Mouse (Mus musculus) hindbrain, embryonic 12.5 days (tissue): ENCODE measurements at regions not wholly inside any gene's neighbourhood (a gene's known extent, or its start where the extent isn't known, plus 50 kb on each side); places are given as distances from the start of the nearest gene placed in this dataset.

Experiments used
- ATAC-seq: fragments of 200-750 bp; cut with Nextera tagmentation; 2 replicates; pipeline ENCODE4 v1.8.0; 2017; ENCODE audit warnings: moderate TSS enrichment; ENCODE audit not compliant: low FRiP score
- H3K27ac ChIP-seq: fragments of 300-500 bp; sonication (generic); 2 replicates; pipeline ENCODE4 v1.5.1; 2016; ENCODE audit warnings: mild to moderate bottlenecking
- H3K27me3 ChIP-seq: fragments of 300-500 bp; sonication (generic); 2 replicates; pipeline ENCODE4 v1.6.1; 2016; ENCODE audit warnings: mild to moderate bottlenecking
- H3K36me3 ChIP-seq: fragments of 300-500 bp; sonication (generic); 2 replicates; pipeline ENCODE4 v1.6.1; 2016; ENCODE audit warnings: mild to moderate bottlenecking
- H3K4me1 ChIP-seq: fragments of 300-500 bp; sonication (generic); 2 replicates; pipeline ENCODE4 v1.6.1; 2016
- H3K4me2 ChIP-seq: fragments of 300-500 bp; sonication (generic); replicated peaks from 2 replicates; pipeline ENCODE4 v1.6.1; 2016; ENCODE audit warnings: mild to moderate bottlenecking
- H3K4me3 ChIP-seq: fragments of 300-500 bp; sonication (generic); 2 replicates; pipeline ENCODE4 v1.5.1; 2016; ENCODE audit warnings: mild to moderate bottlenecking
- H3K9ac ChIP-seq: fragments of 300-500 bp; sonication (generic); 2 replicates; pipeline ENCODE4 v1.6.1; 2016; ENCODE audit warnings: mild to moderate bottlenecking, moderate library complexity
- H3K9me3 ChIP-seq: fragments of 300-500 bp; sonication (generic); replicated peaks from 2 replicates; pipeline ENCODE4 v1.6.1; 2016; ENCODE audit warnings: mild to moderate bottlenecking
- WGBS: fragments of 180-500 bp; shearing (Covaris S2); methylation state at CpG from one replicate; pipeline ENCODE4 v1.1.7; 2016; 5-methylcytosine and 5-hydroxymethylcytosine counted together

DNA sequence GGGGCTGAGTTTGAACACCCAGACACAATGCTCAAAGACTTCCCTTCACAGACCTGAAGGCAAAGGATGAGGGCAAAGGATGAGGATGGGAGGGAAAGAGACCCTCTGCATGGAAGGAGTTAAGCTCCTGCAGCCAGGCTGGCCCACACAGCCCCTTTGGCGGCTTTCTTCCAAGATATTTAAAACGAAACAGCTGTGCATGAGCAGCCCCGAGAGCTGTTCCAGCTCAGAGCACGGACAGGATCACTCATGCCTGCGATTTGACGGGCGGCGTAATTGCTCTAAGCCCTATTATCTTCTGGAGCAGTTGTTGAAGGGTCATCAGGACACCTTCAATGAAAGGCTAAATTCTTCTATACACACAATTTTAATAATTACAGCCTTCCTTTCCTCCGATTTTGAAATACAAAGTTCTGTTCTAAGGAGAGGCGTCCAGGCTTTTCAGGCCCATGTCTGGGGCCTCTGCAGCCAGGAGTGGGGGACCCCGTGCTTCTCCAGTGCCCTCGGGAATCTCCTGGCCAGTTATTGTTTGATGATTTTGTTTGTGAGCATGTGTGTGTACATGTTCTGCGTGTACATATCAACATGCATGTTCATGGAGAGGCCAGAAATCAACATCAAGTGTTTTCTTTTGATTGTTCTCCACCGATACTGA is 82.1 kb upstream of the Kazn start:
- Histone ChIP-seq H3K27me3 (no peaks in the 10 kb centered on the region), H3K9ac (no peak overlapping the region), H3K9me3 (no peaks in the 10 kb centered on the region), H3K4me1 (peaks cover 13% of the 10 kb centered on the region; the same call in 1 of the 2 replicates), H3K4me2 (no peak overlapping the region), H3K36me3 (no peaks in the 10 kb centered on the region), H3K4me3 (no peak overlapping the region), H3K27ac (0 out of 2 replicates have a peak overlapping the region, but pooled peaks have one; percentile 5)
- no peak for ATAC-seq
- 38% methylated on average over 14 of the region's 14 CpGs for WGBS

DNA sequence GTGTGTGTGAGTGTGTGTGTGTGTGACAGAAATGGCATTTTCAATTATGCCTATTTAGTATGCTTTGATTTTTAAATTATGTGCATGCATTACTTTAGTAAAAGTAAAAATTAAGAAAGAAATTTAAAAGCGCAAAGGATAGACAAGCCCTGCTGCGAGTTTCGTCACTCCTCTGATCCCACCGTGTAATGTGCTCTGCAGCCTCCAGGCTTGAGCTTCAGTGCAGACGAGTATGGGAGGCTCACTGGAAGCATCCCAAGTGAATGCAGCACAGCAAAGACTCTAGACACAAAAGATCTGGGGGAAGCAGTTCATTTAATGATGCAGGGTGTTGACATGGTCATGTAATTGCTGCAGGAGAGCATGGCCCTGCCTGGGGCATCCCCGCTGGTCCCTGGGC is 71.1 kb upstream of the Kazn start:
- no peak for ATAC-seq
- Histone ChIP-seq H3K9me3 (peaks cover 16% of the 10 kb centered on the region), H3K4me3 (no peak overlapping the region), H3K9ac (no peak overlapping the region), H3K36me3 (0 out of 2 replicates have a peak, but pooled peaks cover 6% of the 10 kb centered on the region), H3K27me3 (no peaks in the 10 kb centered on the region), H3K4me1 (no peaks in the 10 kb centered on the region), H3K4me2 (no peak overlapping the region), H3K27ac (no peak overlapping the region)
- WGBS = 87% methylated on average over 6 of the region's 6 CpGs

GRCm38 (mm10) chr4:142308271-142308670 is 69.1 kb upstream of the Kazn start:
- Histone ChIP-seq H3K27ac (no peak overlapping the region), H3K9me3 (peaks cover 16% of the 10 kb centered on the region), H3K36me3 (0 out of 2 replicates have a peak, but pooled peaks cover 6% of the 10 kb centered on the region), H3K4me3 (no peak overlapping the region), H3K9ac (no peak overlapping the region), H3K27me3 (no peaks in the 10 kb centered on the region), H3K4me2 (no peak overlapping the region), H3K4me1 (peaks cover 5% of the 10 kb centered on the region)
- WGBS = 85% methylated on average over 7 of the region's 7 CpGs
- no peak for ATAC-seq

GRCm38 (mm10) chr4:142307321-142307720 is 68.1 kb upstream of the Kazn start:
- Histone ChIP-seq H3K4me1 (peaks cover 14% of the 10 kb centered on the region), H3K27ac (no peak overlapping the region), H3K9ac (no peak overlapping the region), H3K4me2 (no peak overlapping the region), H3K4me3 (no peak overlapping the region), H3K9me3 (peaks cover 14% of the 10 kb centered on the region), H3K36me3 (0 out of 2 replicates have a peak, but pooled peaks cover 6% of the 10 kb centered on the region), H3K27me3 (no peaks in the 10 kb centered on the region)
- ATAC-seq = no peak
- 81% methylated on average over 11 of the region's 11 CpGs for WGBS

GRCm38 (mm10) chr4:142306076-142306475 is 66.9 kb upstream of the Kazn start:
- Histone ChIP-seq H3K27ac (no peak overlapping the region), H3K9me3 (peaks cover 3% of the 10 kb centered on the region), H3K36me3 (0 out of 2 replicates have a peak, but pooled peaks cover under 1% of the 10 kb centered on the region), H3K4me2 (no peak overlapping the region), H3K4me3 (no peak overlapping the region), H3K9ac (no peak overlapping the region), H3K4me1 (peaks cover 27% of the 10 kb centered on the region), H3K27me3 (no peaks in the 10 kb centered on the region)
- peak; percentile 63 for ATAC-seq
- WGBS = 67% methylated on average over 14 of the region's 14 CpGs

DNA sequence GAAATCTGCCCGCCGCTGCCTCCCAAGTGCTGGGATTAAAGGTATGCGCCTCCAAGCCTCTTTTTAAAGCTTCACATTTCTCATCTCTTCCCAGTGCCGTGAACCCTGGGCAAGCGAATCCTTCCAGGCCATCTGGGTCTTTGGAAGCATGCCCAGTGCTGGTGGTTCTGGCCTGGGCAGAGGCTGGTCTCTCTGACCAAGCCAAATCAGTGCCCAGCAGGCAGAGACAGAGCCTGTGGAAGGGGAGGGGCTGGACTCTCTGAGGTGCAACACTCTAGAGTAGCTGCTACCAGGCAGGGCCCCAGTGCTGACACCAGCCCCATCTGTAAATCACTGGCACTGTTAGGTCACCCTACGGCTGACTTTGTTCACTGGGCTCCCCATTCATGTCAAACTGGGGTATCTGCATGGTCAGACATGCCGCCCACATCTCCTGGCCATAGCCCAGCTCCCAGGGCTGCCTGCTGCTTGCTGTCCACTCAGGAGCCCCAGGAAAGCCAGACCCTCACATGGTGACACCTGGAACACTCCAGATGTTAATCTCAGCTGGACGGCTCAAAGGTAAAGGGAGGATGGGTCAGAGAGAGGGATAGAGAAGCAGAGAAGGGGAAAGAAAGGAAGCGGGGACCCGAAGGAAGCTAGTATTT is 64.3 kb upstream of the Kazn start:
- H3K9ac ChIP-seq = no peak overlapping the region
- no peaks in the 10 kb centered on the region for H3K36me3 ChIP-seq
- WGBS = 81% methylated on average over 10 of the region's 10 CpGs
- ATAC-seq = no peak
- H3K4me3 ChIP-seq = no peak overlapping the region
- H3K9me3 ChIP-seq = no peaks in the 10 kb centered on the region
- peaks cover 40% of the 10 kb centered on the region for H3K4me1 ChIP-seq
- no peak overlapping the region for H3K27ac ChIP-seq
- no peaks in the 10 kb centered on the region for H3K27me3 ChIP-seq
- no peak overlapping the region for H3K4me2 ChIP-seq

- 48% methylated on average over 2 of the region's 2 CpGs for WGBS
- no peak overlapping the region for H3K4me3 ChIP-seq
- no peak for ATAC-seq
- peaks cover 40% of the 10 kb centered on the region for H3K4me1 ChIP-seq
- no peaks in the 10 kb centered on the region for H3K36me3 ChIP-seq
- H3K27ac ChIP-seq = 0 out of 2 replicates have a peak overlapping the region, but pooled peaks have one; percentile 3
- no peaks in the 10 kb centered on the region for H3K27me3 ChIP-seq
- no peaks in the 10 kb centered on the region for H3K9me3 ChIP-seq
- no peak overlapping the region for H3K4me2 ChIP-seq
- H3K9ac ChIP-seq = no peak overlapping the region
Observed at GRCm38 (mm10) chr4:142302724-142303120, 63.5 kb upstream of the Kazn start.

DNA sequence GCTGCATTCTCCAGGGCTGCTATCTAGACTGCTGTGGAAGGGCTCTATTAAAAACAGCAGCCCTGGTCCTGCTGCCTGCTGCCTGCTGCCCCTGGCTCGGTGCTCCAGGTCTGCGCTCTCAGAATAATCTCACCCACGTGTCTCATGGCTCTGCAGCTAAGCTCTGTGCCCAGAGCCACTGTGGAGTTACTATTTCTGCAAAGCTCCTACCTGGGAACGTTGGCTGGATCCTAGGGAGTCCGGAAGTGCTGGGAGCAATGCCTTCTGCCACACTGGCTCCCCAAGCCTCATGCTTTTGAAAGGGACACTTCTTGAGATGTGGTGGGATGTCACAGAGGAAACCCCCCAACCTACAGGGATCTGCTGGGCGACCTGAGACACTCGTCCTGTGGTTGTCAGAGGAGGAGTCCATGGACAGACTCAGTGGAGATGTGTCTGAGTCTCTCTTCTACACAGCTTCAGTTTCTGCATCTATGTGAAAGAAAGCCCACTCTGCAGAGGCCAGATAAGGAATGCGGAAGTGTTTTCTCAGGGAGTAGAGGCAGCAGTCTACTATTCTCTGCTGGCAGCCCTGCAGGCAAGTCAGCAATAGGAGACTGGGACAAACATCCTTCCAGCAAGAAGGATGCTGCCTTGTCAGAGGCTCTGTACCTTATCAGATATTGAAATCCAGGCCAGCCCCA is 63.0 kb upstream of the Kazn start:
- Histone ChIP-seq H3K9me3 (no peaks in the 10 kb centered on the region), H3K27ac (peak overlapping the region; percentile 66)
- 37% methylated on average over 8 of the region's 8 CpGs for WGBS

DNA sequence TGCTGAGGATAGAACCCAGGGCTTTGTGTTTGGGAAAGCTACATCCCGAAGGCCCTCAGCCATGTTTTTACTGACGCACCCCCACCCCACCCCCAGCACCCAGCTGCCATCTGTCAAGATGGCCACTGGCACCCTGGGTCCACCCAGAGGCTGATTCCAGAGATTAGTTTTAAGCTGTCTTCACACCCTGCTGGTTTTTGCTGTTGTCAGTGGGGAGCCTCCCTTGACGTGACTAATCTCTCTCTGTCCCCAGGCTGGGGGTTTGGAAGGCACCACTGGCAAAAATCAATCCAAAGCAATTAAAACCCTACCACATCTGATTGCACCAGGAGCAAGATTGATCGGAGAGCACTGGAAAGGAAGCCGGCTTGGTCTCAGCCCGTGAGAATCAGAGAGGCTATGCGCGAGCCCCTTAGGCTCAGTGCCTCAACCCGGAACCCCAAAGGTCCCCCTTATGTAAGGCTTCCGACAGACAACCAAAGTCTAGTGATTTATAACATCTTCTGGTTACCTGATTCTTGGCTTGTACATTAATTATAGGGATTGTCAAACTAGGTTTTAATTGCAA is 59.7 kb upstream of the Kazn start:
- no peak overlapping the region for H3K4me2 ChIP-seq
- peaks cover 49% of the 10 kb centered on the region for H3K4me1 ChIP-seq
- no peaks in the 10 kb centered on the region for H3K27me3 ChIP-seq
- no peak overlapping the region for H3K9ac ChIP-seq
- 48% methylated on average over 10 of the region's 10 CpGs for WGBS
- peak; percentile 51; the same call in 1 of the 2 replicates for ATAC-seq
- no peak overlapping the region for H3K4me3 ChIP-seq
- H3K36me3 ChIP-seq = no peaks in the 10 kb centered on the region
- no peaks in the 10 kb centered on the region for H3K9me3 ChIP-seq
- peak overlapping the region; percentile 26; the same call in 1 of the 2 replicates for H3K27ac ChIP-seq

More for the DNA sequence above, 63.0 kb upstream of the Kazn start:
- Histone ChIP-seq H3K27me3 (no peaks in the 10 kb centered on the region), H3K4me1 (peaks cover 40% of the 10 kb centered on the region), H3K4me2 (no peak overlapping the region), H3K36me3 (no peaks in the 10 kb centered on the region), H3K4me3 (no peak overlapping the region), H3K9ac (0 out of 2 replicates have a peak overlapping the region, but pooled peaks have one; percentile 2)
- no peak; the same call in 1 of the 2 replicates for ATAC-seq

GRCm38 (mm10) chr4:142292760-142293159 is 53.6 kb upstream of the Kazn start:
- WGBS = 64% methylated on average over 7 of the region's 7 CpGs
- peak; percentile 57; the same call in 1 of the 2 replicates for ATAC-seq
- H3K27ac ChIP-seq = peak overlapping the region; percentile 68

DNA sequence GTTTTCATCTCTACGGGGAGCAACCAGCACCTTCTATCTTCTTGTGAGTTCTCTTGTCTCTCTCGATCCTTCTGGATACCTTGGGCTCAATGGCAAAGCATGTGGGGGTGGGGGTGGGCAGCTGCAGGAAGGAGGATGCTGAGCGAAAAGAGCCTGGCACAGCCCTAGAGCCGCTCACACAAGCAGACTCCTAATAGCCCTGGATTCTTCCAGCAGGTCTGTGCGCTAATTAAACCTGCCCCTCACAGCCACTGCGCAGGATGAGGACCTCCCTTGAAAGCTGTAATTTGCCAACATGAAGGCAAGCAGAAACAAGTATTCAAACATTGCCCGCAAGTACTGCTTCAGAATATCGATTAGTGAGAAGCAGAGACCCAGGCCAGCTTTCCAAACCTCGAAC is 53.1 kb upstream of the Kazn start:
- H3K9me3 ChIP-seq = no peaks in the 10 kb centered on the region
- H3K4me2 ChIP-seq = no peak overlapping the region
- no peak overlapping the region for H3K9ac ChIP-seq
- H3K27ac ChIP-seq = peak overlapping the region; percentile 68
- peak; percentile 54; the same call in 1 of the 2 replicates for ATAC-seq
- no peaks in the 10 kb centered on the region for H3K27me3 ChIP-seq
- H3K4me3 ChIP-seq = no peak overlapping the region
- peaks cover 19% of the 10 kb centered on the region for H3K4me1 ChIP-seq
- 75% methylated on average over 9 of the region's 9 CpGs for WGBS
- H3K36me3 ChIP-seq = no peaks in the 10 kb centered on the region

More at GRCm38 (mm10) chr4:142292760-142293159, 53.6 kb upstream of the Kazn start:
- Histone ChIP-seq H3K4me3 (no peak overlapping the region), H3K9ac (no peak overlapping the region), H3K27me3 (no peaks in the 10 kb centered on the region), H3K36me3 (no peaks in the 10 kb centered on the region), H3K4me2 (no peak overlapping the region), H3K4me1 (peaks cover 19% of the 10 kb centered on the region), H3K9me3 (no peaks in the 10 kb centered on the region)

DNA sequence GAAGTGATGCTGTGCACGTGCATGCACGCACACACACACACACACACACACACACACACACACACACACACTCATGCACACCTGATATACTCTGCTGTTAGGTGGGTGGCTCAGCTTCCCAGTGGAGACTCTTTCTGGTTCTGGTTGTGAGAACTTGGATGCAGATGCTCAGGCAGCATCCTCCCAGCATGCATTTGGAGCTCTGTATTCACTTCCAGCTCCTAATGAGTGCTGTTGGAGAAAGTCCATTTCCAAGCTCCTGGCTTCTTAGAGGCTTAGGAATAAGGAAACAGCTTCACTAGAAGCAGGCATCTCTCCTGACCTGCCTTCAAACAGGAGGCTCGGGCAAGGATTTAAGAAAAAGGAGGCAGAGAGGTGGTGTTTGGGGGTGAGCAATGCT is 52.2 kb upstream of the Kazn start:
- H3K27me3 ChIP-seq = no peaks in the 10 kb centered on the region
- 85% methylated on average over 3 of the region's 3 CpGs for WGBS
- H3K9me3 ChIP-seq = no peaks in the 10 kb centered on the region
- no peaks in the 10 kb centered on the region for H3K36me3 ChIP-seq
- no peak for ATAC-seq
- peak overlapping the region; percentile 18; the same call in 1 of the 2 replicates for H3K27ac ChIP-seq
- H3K9ac ChIP-seq = no peak overlapping the region
- no peak overlapping the region for H3K4me3 ChIP-seq
- peaks cover 16% of the 10 kb centered on the region for H3K4me1 ChIP-seq
- H3K4me2 ChIP-seq = no peak overlapping the region
